Mouse (Mus musculus) E14TG2a.4 (cell line): Measurements from ENCODE around the gene Dusp14.

ENCODE experiments used
- CTCF ChIP-seq: conservative IDR thresholded peaks from 2 replicates; pipeline ENCODE4 v1.5.1; 2014; ENCODE audit warnings: low read length
- NANOG ChIP-seq: IDR thresholded peaks from 2 replicates; pipeline ENCODE4 v1.6.1; 2014; ENCODE audit warnings: borderline replicate concordance, low read length, mixed read lengths
- POU5F1 ChIP-seq: IDR thresholded peaks from 2 replicates; pipeline ENCODE4 v1.6.1; 2014; ENCODE audit warnings: low read length, borderline replicate concordance

- TF ChIP-seq CTCF, result no peak
- TF ChIP-seq POU5F1, result no peak
- TF ChIP-seq NANOG, result no peak
Observed at GRCm38 (mm10) chr11:84016810-84017508, 52.1 kb downstream of the Dusp14 start.
